Mouse (Mus musculus): ENCODE data around the gene Pym1. TPM values are rescaled to one million over a fixed set of nuclear protein-coding genes. Genes with fewer than 3 reads are reported as not detected.

Pym1 gene
- total RNA-seq, 1 experiment from 2014 or later, result 29.2 TPM

- ATAC-seq (replicated peaks in 1 of 2; ENCODE audit: insufficient read depth in 1 of 2, low FRiP score in 2 of 2, low TSS enrichment in 1 of 2, low read depth in 1 of 2, poor library complexity in 2 of 2, severe bottlenecking in 2 of 2), result no peak
Measured at GRCm38 (mm10) chr10:128795581-128795980, 47.9 kb downstream of the Pym1 start.

- ATAC-seq (replicated peaks in 1 of 2; ENCODE audit: insufficient read depth in 1 of 2, low FRiP score in 2 of 2, low TSS enrichment in 1 of 2, low read depth in 1 of 2, poor library complexity in 2 of 2, severe bottlenecking in 2 of 2), result no peak
Measured at GRCm38 (mm10) chr10:128798676-128799075, 51.0 kb downstream of the Pym1 start.

- no peak for ATAC-seq (replicated peaks in 1 of 2; ENCODE audit: insufficient read depth in 1 of 2, low FRiP score in 2 of 2, low TSS enrichment in 1 of 2, low read depth in 1 of 2, poor library complexity in 2 of 2, severe bottlenecking in 2 of 2)
Measured at GRCm38 (mm10) chr10:128801981-128802495, 54.3 kb downstream of the Pym1 start.

- ATAC-seq (replicated peaks in 1 of 2; ENCODE audit: insufficient read depth in 1 of 2, low FRiP score in 2 of 2, low TSS enrichment in 1 of 2, low read depth in 1 of 2, poor library complexity in 2 of 2, severe bottlenecking in 2 of 2), result no peak
Measured at GRCm38 (mm10) chr10:128802956-128803355, 55.3 kb downstream of the Pym1 start.

GRCm38 (mm10) chr10:128803361-128803760 lies 55.7 kb downstream of the Pym1 start:
- ATAC-seq (replicated peaks in 1 of 2; ENCODE audit: insufficient read depth in 1 of 2, low FRiP score in 2 of 2, low TSS enrichment in 1 of 2, low read depth in 1 of 2, poor library complexity in 2 of 2, severe bottlenecking in 2 of 2), result no peak

- no peak for ATAC-seq (replicated peaks in 1 of 2; ENCODE audit: insufficient read depth in 1 of 2, low FRiP score in 2 of 2, low TSS enrichment in 1 of 2, low read depth in 1 of 2, poor library complexity in 2 of 2, severe bottlenecking in 2 of 2)
Measured at GRCm38 (mm10) chr10:128803771-128804270, 56.1 kb downstream of the Pym1 start, which contains the start of gene Dnajc14. Gene Dnajc14 (plus strand): TSS chr10:128804062.

GRCm38 (mm10) chr10:128804271-128805091 lies 56.8 kb downstream of the Pym1 start, which contains the start of gene Tmem198b:
Gene Tmem198b (minus strand): TSS chr10:128804370.
- ATAC-seq (replicated peaks in 1 of 2; ENCODE audit: insufficient read depth in 1 of 2, low FRiP score in 2 of 2, low TSS enrichment in 1 of 2, low read depth in 1 of 2, poor library complexity in 2 of 2, severe bottlenecking in 2 of 2), result peak; percentile 20 to 34; a peak in 3 of 4 replicates

GRCm38 (mm10) chr10:128805092-128806000 lies 57.7 kb downstream of the Pym1 start:
- peak; percentile 85 to 86 for ATAC-seq (replicated peaks in 1 of 2; ENCODE audit: insufficient read depth in 1 of 2, low FRiP score in 2 of 2, low TSS enrichment in 1 of 2, low read depth in 1 of 2, poor library complexity in 2 of 2, severe bottlenecking in 2 of 2)

- ATAC-seq (replicated peaks in 1 of 2; ENCODE audit: insufficient read depth in 1 of 2, low FRiP score in 2 of 2, low TSS enrichment in 1 of 2, low read depth in 1 of 2, poor library complexity in 2 of 2, severe bottlenecking in 2 of 2), result no peak
Measured at GRCm38 (mm10) chr10:128806086-128806485, 58.4 kb downstream of the Pym1 start.

- no peak for ATAC-seq (replicated peaks in 1 of 2; ENCODE audit: insufficient read depth in 1 of 2, low FRiP score in 2 of 2, low TSS enrichment in 1 of 2, low read depth in 1 of 2, poor library complexity in 2 of 2, severe bottlenecking in 2 of 2)
Measured at GRCm38 (mm10) chr10:128807018-128807417, 59.3 kb downstream of the Pym1 start.

Other genes starting within 250 kb of the Pym1 start
- 1.3 and 3.9 TPM in 2 replicates for gene Myl6b, start 249.2 kb upstream of the Pym1 start, total RNA-seq (2017)
- 70.7 and 75.9 TPM in 2 replicates for gene Esyt1, start 222.0 kb upstream of the Pym1 start, total RNA-seq (2017)
- gene Zc3h10, start 200.1 kb upstream of the Pym1 start, total RNA-seq (2017), result 13.9 and 16.3 TPM in 2 replicates
- 2,366 and 3,073 TPM in 2 replicates for gene Rpl41, start 198.6 kb upstream of the Pym1 start, total RNA-seq (2017)
- gene Pa2g4, start 181.9 kb upstream of the Pym1 start, total RNA-seq (2017), result 225 and 337 TPM in 2 replicates
- gene Erbb3, start 158.2 kb upstream of the Pym1 start, total RNA-seq (2017), result 0.99 and 1.8 TPM in 2 replicates
- gene Rps26, start 121.1 kb upstream of the Pym1 start, total RNA-seq (2017), result 1,013 and 1,172 TPM in 2 replicates
- 0.06 and 0.50 TPM in 2 replicates for gene Ikzf4, start 101.9 kb upstream of the Pym1 start, total RNA-seq (2017)
- gene Suox, start 73.8 kb upstream of the Pym1 start, total RNA-seq (2017), result 7.7 and 8.0 TPM in 2 replicates
- 36.4 and 51.5 TPM in 2 replicates for gene Rab5b, start 51.6 kb upstream of the Pym1 start, total RNA-seq (2017)
- 1.2 and 1.8 TPM in 2 replicates for gene Pmel, start 43.7 kb upstream of the Pym1 start, total RNA-seq (2017)
- gene Cdk2, start 42.9 kb upstream of the Pym1 start, total RNA-seq (2017), result 72.5 and 89.6 TPM in 2 replicates
- gene Dgka, start 3.0 kb upstream of the Pym1 start, total RNA-seq (2017), result 15.4 and 17.8 TPM in 2 replicates
- 1.0 TPM in 1 of 2 replicates, not detected in the other for gene Mmp19, start 43.0 kb downstream of the Pym1 start, total RNA-seq (2017)
- 34.6 and 48.0 TPM in 2 replicates for gene Dnajc14, start 56.2 kb downstream of the Pym1 start, total RNA-seq (2017)
- 4.9 and 6.8 TPM in 2 replicates for gene Tmem198b, start 56.5 kb downstream of the Pym1 start, total RNA-seq (2017)
- gene Sarnp, start 69.4 kb downstream of the Pym1 start, total RNA-seq (2017), result 200 and 239 TPM in 2 replicates
- gene Ormdl2, start 73.8 kb downstream of the Pym1 start, total RNA-seq (2017), result 61.1 and 74.1 TPM in 2 replicates
- gene Gdf11, start 143.8 kb downstream of the Pym1 start, total RNA-seq (2017), result 1.8 and 2.7 TPM in 2 replicates
- 54.5 and 113 TPM in 2 replicates for gene Cd63, start 153.1 kb downstream of the Pym1 start, total RNA-seq (2017)
- gene Rdh5, start 175.0 kb downstream of the Pym1 start, total RNA-seq (2017), result 1.3 and 5.1 TPM in 2 replicates
- 52.2 and 102 TPM in 2 replicates for gene Bloc1s1, start 176.1 kb downstream of the Pym1 start, total RNA-seq (2017)
- not detected in 2 replicates for gene Itga7, start 185.9 kb downstream of the Pym1 start, total RNA-seq (2017)
- not detected in 2 replicates for gene Mettl7b, start 213.1 kb downstream of the Pym1 start, total RNA-seq (2017)
- not detected in 2 replicates for gene Olfr9, start 241.5 kb downstream of the Pym1 start, total RNA-seq (2017)

Measured in hematopoietic stem cell, adult 5-6 weeks (primary cell).